Mouse (Mus musculus) MEL (cell line): ENCODE data around the gene Mcm3ap. TPM values are rescaled to one million over a fixed set of nuclear protein-coding genes. Genes with fewer than 3 reads are reported as not detected.
A peak's percentile ranks its signal among the peaks of the same experiment; 100 is the strongest.

Source experiments
- DNase-seq: peaks from one replicate; pipeline ENCODE4 v3.0.0; 2011; ENCODE audit warnings: low read depth, low spot score
- H3K27ac ChIP-seq: 2 replicates; pipeline ENCODE4 v1.5.1; 2012; ENCODE audit warnings: low read depth, mild to moderate bottlenecking, control low read depth, low read length, moderate library complexity; ENCODE audit not compliant: control insufficient read depth
- H3K27me3 ChIP-seq, 2 experiments: fragments of 150-350 bp in 1 of 2; sonication (generic) in 1 of 2; 2 replicates each; pipeline ENCODE4 v1.6.1; 2012; ENCODE audit warnings: low read length in 2 of 2, mild to moderate bottlenecking in 2 of 2, improper control_type of control experiment in 1 of 2, moderate library complexity in 1 of 2; ENCODE audit not compliant: insufficient read depth in 2 of 2, control insufficient read depth in 1 of 2
- H3K36me3 ChIP-seq, 2 experiments: 2 replicates each; pipeline ENCODE4 v1.6.1; 2012 to 2014; ENCODE audit warnings: low read length in 2 of 2, improper control_type of control experiment in 1 of 2, inconsistent platforms in 1 of 2, mild to moderate bottlenecking in 1 of 2; ENCODE audit not compliant: insufficient read depth in 2 of 2, control insufficient read depth in 1 of 2
- H3K4me1 ChIP-seq, 2 experiments: fragments of 150-350 bp in 1 of 2; sonication (generic) in 1 of 2; 2 replicates each; pipeline ENCODE4 v1.6.1; 2012; ENCODE audit warnings: low read length in 2 of 2, improper control_type of control experiment in 1 of 2, mild to moderate bottlenecking in 1 of 2; ENCODE audit not compliant: insufficient read depth in 2 of 2, control insufficient read depth in 1 of 2
- H3K4me3 ChIP-seq, 2 experiments: fragments of 150-350 bp in 1 of 2; sonication (generic) in 1 of 2; 2 replicates each; pipeline ENCODE4 v1.5.1; 2012; ENCODE audit warnings: low read depth in 2 of 2, low read length in 2 of 2, mild to moderate bottlenecking in 2 of 2, moderate library complexity in 2 of 2, control low read depth in 1 of 2, improper control_type of control experiment in 1 of 2; ENCODE audit not compliant: control insufficient read depth in 1 of 2, insufficient read depth in 1 of 2
- H3K79me2 ChIP-seq: 2 replicates; pipeline ENCODE4 v1.6.1; 2012; ENCODE audit warnings: mild to moderate bottlenecking, low read length, moderate library complexity; ENCODE audit not compliant: control insufficient read depth, poor library complexity, insufficient read depth
- H3K9ac ChIP-seq: 2 replicates; pipeline ENCODE4 v1.6.1; 2012; ENCODE audit warnings: low read depth, mild to moderate bottlenecking, control low read depth, low read length, moderate library complexity; ENCODE audit not compliant: control insufficient read depth, poor library complexity, severe bottlenecking
- H3K9me3 ChIP-seq: fragments of 150-350 bp; sonication (generic); replicated peaks from 2 replicates; pipeline ENCODE4 v1.6.1; 2012; ENCODE audit warnings: mild to moderate bottlenecking, low read length, improper control_type of control experiment, moderate library complexity; ENCODE audit not compliant: insufficient read depth
- CHD2 ChIP-seq: IDR thresholded peaks from 2 replicates; pipeline ENCODE4 v1.6.1; 2011; ENCODE audit warnings: low read length, improper control_type of control experiment
- CTCF ChIP-seq, 3 experiments: IDR thresholded peaks in 2 of 3; conservative IDR thresholded peaks in 1 of 3; 2 replicates each; pipeline ENCODE4 v1.5.1; 2011 to 2012; ENCODE audit warnings: low read length in 3 of 3, low read depth in 2 of 3, mild to moderate bottlenecking in 2 of 3, improper control_type of control experiment in 1 of 3, inconsistent platforms in 1 of 3, mixed read lengths in 1 of 3, moderate library complexity in 1 of 3; ENCODE audit not compliant: control insufficient read depth in 1 of 3, insufficient read depth in 1 of 3, poor library complexity in 1 of 3, severe bottlenecking in 1 of 3
- ETS1 ChIP-seq: IDR thresholded peaks from 2 replicates; pipeline ENCODE4 v1.6.1; 2012; ENCODE audit warnings: low read depth, mild to moderate bottlenecking, inconsistent platforms, low read length, improper control_type of control experiment, moderate library complexity
- GATA1 ChIP-seq: IDR thresholded peaks from 2 replicates; pipeline ENCODE4 v1.6.1; 2011; ENCODE audit warnings: low read depth, low read length, improper control_type of control experiment
- JUND ChIP-seq: IDR thresholded peaks from 2 replicates; pipeline ENCODE4 v1.6.1; 2011; ENCODE audit warnings: low read depth, mild to moderate bottlenecking, improper control_type of control experiment, low read length
- MAFK ChIP-seq: IDR thresholded peaks from 2 replicates; pipeline ENCODE4 v1.6.1; 2011; ENCODE audit warnings: low read depth, mild to moderate bottlenecking, low read length, improper control_type of control experiment, borderline replicate concordance
- MEF2A ChIP-seq: IDR thresholded peaks from 2 replicates; pipeline ENCODE4 v1.6.1; 2014; ENCODE audit warnings: low read depth, mild to moderate bottlenecking, inconsistent platforms, low read length, improper control_type of control experiment; ENCODE audit not compliant: poor library complexity, insufficient replicate concordance, severe bottlenecking; ENCODE audit errors: extremely low read depth
- MYB ChIP-seq: IDR thresholded peaks from 2 replicates; pipeline ENCODE4 v1.6.1; 2011; ENCODE audit warnings: mild to moderate bottlenecking, low read depth, low read length, improper control_type of control experiment
- MYC ChIP-seq: IDR thresholded peaks from 2 replicates; pipeline ENCODE4 v1.6.1; 2011; ENCODE audit warnings: low read depth, mild to moderate bottlenecking, low read length, improper control_type of control experiment, moderate library complexity
- POLR2AphosphoS2 ChIP-seq: IDR thresholded peaks from 2 replicates; pipeline ENCODE4 v1.6.1; 2011; ENCODE audit warnings: low read length, improper control_type of control experiment
- POLR2AphosphoS5 ChIP-seq: IDR thresholded peaks from 2 replicates; pipeline ENCODE4 v1.6.1; 2012; ENCODE audit warnings: low read depth, borderline replicate concordance, mild to moderate bottlenecking, inconsistent platforms, low read length, moderate library complexity, mixed read lengths
- TBP ChIP-seq: IDR thresholded peaks from 2 replicates; pipeline ENCODE4 v1.8.0; 2011; ENCODE audit warnings: low read depth, low read length, improper control_type of control experiment
- UBTF ChIP-seq: IDR thresholded peaks from 2 replicates; pipeline ENCODE4 v1.6.1; 2012; ENCODE audit warnings: low read depth, mild to moderate bottlenecking, inconsistent platforms, low read length, improper control_type of control experiment, moderate library complexity, borderline replicate concordance; ENCODE audit not compliant: insufficient read depth
- ZMIZ1 ChIP-seq: IDR thresholded peaks from 2 replicates; pipeline ENCODE4 v1.6.1; 2012; ENCODE audit warnings: low read depth, mild to moderate bottlenecking, inconsistent platforms, low read length, improper control_type of control experiment, moderate library complexity
- ZNF384 ChIP-seq: IDR thresholded peaks from 2 replicates; pipeline ENCODE4 v1.6.1; 2012; ENCODE audit warnings: low read depth, mild to moderate bottlenecking, inconsistent platforms, low read length, improper control_type of control experiment
- polyA plus RNA-seq, 2 experiments: library from polyadenylated mRNA; stranded (reverse) in 1 of 2; unstranded in 1 of 2; fragments of >175 nt in 1 of 2; fragments of >200 nt in 1 of 2; gene quantifications; 2 replicates each; pipeline versions ENCODE4 v1.2.1 to v1.2.4; 2012; ENCODE audit warnings: low replicate concordance in 2 of 2, low read depth in 1 of 2; ENCODE audit not compliant: insufficient read length in 2 of 2, insufficient read depth in 1 of 2, missing spikeins in 1 of 2
- total RNA-seq: library from RNA; depleted of rRNA; stranded (reverse); fragments of 300-350 nt; gene quantifications from 2 replicates; pipeline ENCODE4 v1.2.3, GENCODE M21; 2012

Mcm3ap gene
- total and polyA plus RNA-seq, 3 experiments, result 39.6 to 57.0 TPM; not detected in 1

DNA sequence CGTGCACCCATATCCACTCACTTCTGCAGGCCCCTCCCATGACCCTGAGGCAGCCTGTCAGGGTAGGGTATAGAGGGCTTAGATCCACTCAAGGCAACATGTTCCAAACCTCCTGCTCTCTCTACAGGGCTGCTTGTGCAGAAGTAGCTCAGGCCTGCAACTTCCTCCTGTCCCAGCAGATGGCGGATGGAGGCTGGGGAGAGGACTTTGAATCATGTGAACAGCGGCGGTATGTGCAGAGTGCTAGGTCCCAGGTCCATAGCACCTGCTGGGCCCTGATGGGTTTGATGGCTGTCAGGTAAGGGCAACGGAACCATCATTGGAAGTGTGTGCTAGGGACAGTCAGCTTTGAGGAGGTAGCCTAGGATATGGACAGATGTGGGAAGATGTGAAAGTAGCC lies 81.7 kb downstream of the Mcm3ap start:
- TF ChIP-seq ZMIZ1 (no peak), CTCF (IDR thresholded peaks at IDR 0.05 in 2 of 3, conservative IDR thresholded peaks at IDR 0.05 in 1 of 3; ENCODE audit: control insufficient read depth in 1 of 3, insufficient read depth in 1 of 3, low read depth in 2 of 3, low read length in 3 of 3, poor library complexity in 1 of 3, severe bottlenecking in 1 of 3) (peak in 1 of 3 experiments; percentile 29; a peak in 1 of 6 replicates)
- H3K79me2 ChIP-seq, result no peaks in the 10 kb centered on the region
- no peaks in the 10 kb centered on the region for H3K4me1 ChIP-seq
- H3K9ac ChIP-seq, result no peak overlapping the region
- DNase-seq, result peak; percentile 14
- H3K27ac ChIP-seq, result no peak overlapping the region
- no peaks in the 10 kb centered on the region for H3K27me3 ChIP-seq
- no peaks in the 10 kb centered on the region for H3K9me3 ChIP-seq
- H3K36me3 ChIP-seq, result peaks cover 0 to 3% of the 10 kb centered on the region in 2 experiments; a peak in 2 of 4 replicates
- H3K4me3 ChIP-seq, result no peak overlapping the region

DNA sequence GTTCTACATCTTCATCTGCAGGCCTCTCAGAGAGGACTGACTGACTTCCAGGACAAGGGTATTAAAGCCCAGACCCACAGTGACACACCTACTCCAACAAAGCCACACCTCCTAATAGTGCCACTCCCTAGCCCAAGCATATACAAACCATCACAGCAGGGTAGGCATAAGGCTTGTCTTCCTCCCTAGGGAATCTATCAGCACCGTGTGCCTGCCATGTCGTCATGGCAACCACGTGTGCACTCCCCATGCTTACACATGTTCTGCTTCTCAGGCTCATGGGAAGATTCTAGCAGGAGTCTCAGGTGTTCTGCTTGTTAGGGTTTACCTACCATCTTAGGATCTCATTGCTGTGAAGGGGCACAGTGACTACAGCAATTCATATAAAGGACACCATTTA lies 82.8 kb downstream of the Mcm3ap start:
- Histone ChIP-seq H3K27ac (no peak overlapping the region), H3K79me2 (no peaks in the 10 kb centered on the region), H3K36me3 (peaks cover 0 to 3% of the 10 kb centered on the region in 2 experiments; a peak in 1 of 4 replicates), H3K27me3 (no peaks in the 10 kb centered on the region), H3K9ac (no peak overlapping the region), H3K4me3 (no peak overlapping the region), H3K9me3 (no peaks in the 10 kb centered on the region), H3K4me1 (no peaks in the 10 kb centered on the region)
- TF ChIP-seq MEF2A (no peak), ZNF384 (no peak), ETS1 (no peak), MYB (no peak)
- no peak for DNase-seq

DNA sequence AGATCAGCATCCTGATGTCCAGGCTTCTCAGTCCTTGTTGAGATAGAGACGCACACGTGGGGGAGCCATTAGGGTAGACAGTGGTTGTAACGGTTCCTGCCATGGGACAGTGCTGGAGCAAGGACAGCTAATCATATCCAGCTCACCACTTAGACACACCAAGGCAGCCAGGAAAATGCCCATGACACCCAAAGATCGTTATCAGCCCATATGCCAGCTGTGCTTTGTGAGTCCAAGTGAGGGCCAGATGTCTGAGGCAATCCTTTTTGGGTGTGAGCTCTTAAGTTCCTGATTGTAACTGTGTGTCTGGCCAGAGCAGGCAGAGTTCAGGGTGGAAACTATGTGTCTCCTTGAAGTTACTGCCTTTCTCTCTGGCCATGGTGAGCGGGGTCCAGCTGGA lies 85.3 kb downstream of the Mcm3ap start:
- H3K79me2 ChIP-seq, result no peaks in the 10 kb centered on the region
- peaks cover 0 to 3% of the 10 kb centered on the region in 2 experiments; a peak in 1 of 4 replicates for H3K36me3 ChIP-seq
- no peak overlapping the region for H3K4me3 ChIP-seq
- H3K27ac ChIP-seq, result no peak overlapping the region
- no peak for DNase-seq
- TF ChIP-seq MYC (no peak), GATA1 (peak; percentile 14; the same call in 1 of the 2 replicates)
- H3K9me3 ChIP-seq, result no peaks in the 10 kb centered on the region
- H3K27me3 ChIP-seq, result no peaks in the 10 kb centered on the region
- H3K4me1 ChIP-seq, result no peaks in the 10 kb centered on the region
- H3K9ac ChIP-seq, result no peak overlapping the region

DNA sequence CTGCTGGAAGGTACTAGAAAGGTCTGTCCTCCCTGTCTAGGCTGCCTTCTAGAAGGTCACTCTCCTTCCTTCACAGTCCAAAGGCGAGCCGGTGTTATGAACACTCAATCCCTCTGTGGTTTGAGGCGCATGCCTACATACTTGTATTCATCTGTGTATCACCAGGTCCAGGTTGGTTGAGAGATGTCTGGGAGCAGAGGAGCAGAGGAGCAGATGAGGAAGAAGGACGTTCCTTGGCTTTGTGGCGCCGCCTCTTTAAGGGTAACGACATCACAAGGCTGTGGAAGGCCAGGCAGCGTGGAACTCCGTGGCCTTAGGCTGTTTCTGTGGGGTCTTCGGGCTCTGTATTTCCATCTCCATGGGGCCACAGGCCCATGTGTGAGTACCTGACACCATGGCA lies 93.2 kb downstream of the Mcm3ap start, which contains the start of gene Spatc1l:
Gene Spatc1l, plus strand, starts transcription at position 301 of the 400 bp plus-strand sequence.
- no peaks in the 10 kb centered on the region for H3K79me2 ChIP-seq
- H3K9me3 ChIP-seq, result no peaks in the 10 kb centered on the region
- H3K36me3 ChIP-seq, result no peaks in the 10 kb centered on the region
- no peak for DNase-seq
- no peak for TF ChIP-seq TBP
- TF ChIP-seq UBTF, result no peak
- no peak for TF ChIP-seq MAFK
- no peak for TF ChIP-seq POLR2AphosphoS5
- no peak for TF ChIP-seq MYB
- no peak for TF ChIP-seq POLR2AphosphoS2
- TF ChIP-seq JUND, result no peak
- no peak for TF ChIP-seq CHD2
- H3K27ac ChIP-seq, result no peak within 1 kb of the TSS
- no peaks in the 10 kb centered on the region for H3K4me1 ChIP-seq
- H3K27me3 ChIP-seq, result no peaks in the 10 kb centered on the region; a peak in 2 of 4 replicates
- no peak within 1 kb of the TSS for H3K4me3 ChIP-seq
- no peak within 1 kb of the TSS for H3K9ac ChIP-seq
